7 mouse cellular contexts compared by ENCODE assay signal in genomic region chr6:82119322-82120162, GRCm38 (mm10).
DNase-seq lines count a peak whose midpoint lies in the region; ATAC-seq lines count a peak whose summit lies in the region.

No protein-coding gene starts in this region.

- intact Hi-C loops in gastrocnemius, postnatal 14 days (cut with DNase I; ENCODE audit: low total_unique reads): loop anchor here (5.0 kb wide), 1 partner anchor 132 kb away; no protein-coding TSS in a partner anchor
- intact Hi-C loops in left cerebral cortex, postnatal 10 days (cut with DNase I): loop anchor here (2.0 to 10.0 kb wide), 2 partner anchors 133 to 585 kb away; partner anchors contain the start of gene Pole4

- H3K27ac ChIP-seq in intestine, embryonic 14.5 days (ENCODE audit: low read depth): no peak overlapping the region

- DNase-seq in adrenal gland, adult 18-20 months (ENCODE audit: low spot score in 2 of 2): peak; percentile 45 to 60
- DNase-seq in gastrocnemius, postnatal 14 days: peak; percentile 43
- peak; percentile 73 for DNase-seq in intestine, embryonic 14.5 days (ENCODE audit: low spot score)
- DNase-seq in left cerebral cortex, postnatal 10 days (ENCODE audit: extremely low spot score in 1 of 2, low spot score in 2 of 2): peak; percentile 52 to 58
- DNase-seq in skeletal muscle tissue, adult 2 months (ENCODE audit: low read depth, low spot score): peak; percentile 5

- H3K9ac ChIP-seq in intestine, embryonic 14.5 days (ENCODE audit: low read length): no peak overlapping the region

- H3K36me3 ChIP-seq in intestine, embryonic 14.5 days (ENCODE audit: control insufficient read depth, insufficient read depth, low read length): no peaks in the 10 kb centered on the region

- no peaks in the 10 kb centered on the region for H3K9me3 ChIP-seq in intestine, embryonic 14.5 days (ENCODE audit: control insufficient read depth, low read length)

- peak overlapping the region; percentile 35 for H3K4me2 ChIP-seq in intestine, embryonic 14.5 days (ENCODE audit: low read length)

- ATAC-seq in common myeloid progenitor, adult 5-6 weeks (replicated peaks; ENCODE audit: low read depth, poor library complexity, severe bottlenecking): peak; percentile 50
- no peak for ATAC-seq in intestine, embryonic 14.5 days (replicated peaks; ENCODE audit: low FRiP score, low TSS enrichment, low read depth)
- ATAC-seq in megakaryocyte progenitor cell, adult 5-6 weeks (replicated peaks; ENCODE audit: poor library complexity): 0 out of 2 replicates have a peak, but pooled peaks have one; percentile 47

- H3K4me3 ChIP-seq in intestine, embryonic 14.5 days (ENCODE audit: low read depth, low read length): no peak overlapping the region

- H3K4me1 ChIP-seq in intestine, embryonic 14.5 days (replicated peaks; ENCODE audit: control insufficient read depth, insufficient read depth, low read length): peaks cover 7% of the 10 kb centered on the region; the same call in 1 of the 2 replicates

- 20% methylated on average over 16 of the region's 16 CpGs for WGBS in intestine, embryonic 14.5 days

- H3K27me3 ChIP-seq in intestine, embryonic 14.5 days (replicated peaks; ENCODE audit: control insufficient read depth, insufficient read depth, low read length): no peaks in the 10 kb centered on the region

Comparison
In these comparisons a context has a peak if more than half of its experiments do, and no peak if none do; other contexts are left out.
1. DNase-seq: peak in every context shown above with its lines; median percentile 73 in intestine, embryonic 14.5 days; 55 in left cerebral cortex, postnatal 10 days; 52 in adrenal gland, adult 18-20 months; 43 in gastrocnemius, postnatal 14 days; 5 in skeletal muscle tissue, adult 2 months.